Comparison of ENCODE assay signal across 8 mouse cellular contexts in the genomic region with DNA sequence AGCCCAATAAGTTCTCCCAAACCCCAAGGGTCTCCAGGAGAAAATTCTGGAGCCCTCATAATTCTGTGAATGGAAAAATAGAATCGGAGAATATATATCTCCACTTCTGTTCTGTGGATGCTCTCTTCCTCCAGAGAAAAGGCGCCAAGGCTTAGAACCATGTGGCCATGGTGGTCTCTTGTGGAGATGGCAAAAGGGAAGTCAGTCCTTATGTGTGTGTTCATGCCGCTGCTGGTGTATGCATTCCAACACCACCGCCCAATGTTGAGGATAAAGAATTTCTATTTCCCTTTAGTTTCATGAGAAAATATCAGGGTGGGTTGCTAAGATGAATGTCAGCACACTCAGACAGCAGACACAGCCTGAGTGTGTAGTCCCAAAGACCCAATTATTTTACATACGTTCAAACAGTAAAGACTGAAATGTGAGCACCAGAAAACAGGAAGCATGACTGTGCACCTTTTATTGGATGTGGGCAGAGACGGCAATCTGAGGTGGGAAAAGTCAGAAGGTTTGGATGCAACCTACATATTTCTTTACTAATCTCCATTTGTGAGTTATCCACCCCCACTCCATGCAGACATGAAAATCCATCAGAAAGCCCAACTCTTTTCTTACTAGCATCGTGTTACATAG.
"Had no signal": no experiment of that assay in that cellular context is flagged by ENCODE, and none has a peak within 500 bp of the region (broad histone marks: within the 10 kb centered on the region; RNA-seq: fewer than 3 reads in every experiment).

No protein-coding gene starts in this region.

- H3K9ac ChIP-seq: limb, embryonic 13.5 days; liver, embryonic 12.5 days; liver, embryonic 15.5 days; midbrain, embryonic 15.5 days had no signal

- H3K27me3 ChIP-seq: limb, embryonic 13.5 days; liver, embryonic 12.5 days; liver, embryonic 15.5 days; midbrain, embryonic 15.5 days had no signal

- H3K4me3 ChIP-seq: limb, embryonic 10.5 days; limb, embryonic 13.5 days; liver, embryonic 12.5 days; liver, embryonic 15.5 days; midbrain, embryonic 15.5 days had no signal

- H3K4me2 ChIP-seq: limb, embryonic 13.5 days; liver, embryonic 12.5 days; liver, embryonic 15.5 days; midbrain, embryonic 11.5 days; midbrain, embryonic 15.5 days had no signal

- H3K27ac ChIP-seq: limb, embryonic 10.5 days; limb, embryonic 13.5 days; liver, embryonic 12.5 days; liver, embryonic 15.5 days; macrophage; midbrain, embryonic 15.5 days; stomach, postnatal 0 days had no signal

- ATAC-seq: liver, embryonic 12.5 days had no signal

- H3K9me3 ChIP-seq: limb, embryonic 10.5 days; limb, embryonic 13.5 days; liver, embryonic 12.5 days; liver, embryonic 15.5 days; midbrain, embryonic 15.5 days had no signal

- H3K4me1 ChIP-seq: limb, embryonic 10.5 days; limb, embryonic 13.5 days; liver, embryonic 12.5 days; liver, embryonic 15.5 days; midbrain, embryonic 15.5 days had no signal

- H3K36me3 ChIP-seq: limb, embryonic 10.5 days; limb, embryonic 13.5 days; liver, embryonic 12.5 days; liver, embryonic 15.5 days; midbrain, embryonic 15.5 days had no signal
